Mouse (Mus musculus) neural tube, embryonic 14.5 days (tissue): Measurements from ENCODE around the gene Tmem185b. TPM values are rescaled to one million over a fixed set of nuclear protein-coding genes. Genes with fewer than 3 reads are reported as not detected.

ENCODE experiments used
- ATAC-seq: fragments of 200-750 bp; cut with Nextera tagmentation; 2 replicates; pipeline ENCODE4 v1.8.0; 2017; ENCODE audit warnings: low read depth, mild to moderate bottlenecking, moderate TSS enrichment, moderate library complexity
- H3K27ac ChIP-seq: fragments of 300-500 bp; sonication (generic); 2 replicates; pipeline ENCODE4 v1.5.1; 2014; ENCODE audit warnings: low read depth, mild to moderate bottlenecking, control low read depth, low read length, moderate library complexity, mixed read lengths
- H3K27me3 ChIP-seq: fragments of 300-500 bp; sonication (generic); 2 replicates; pipeline ENCODE4 v1.6.1; 2014; ENCODE audit warnings: low read length; ENCODE audit not compliant: control insufficient read depth, insufficient read depth
- H3K36me3 ChIP-seq: fragments of 300-500 bp; sonication (generic); 2 replicates; pipeline ENCODE4 v1.6.1; 2014; ENCODE audit warnings: low read length, mixed read lengths; ENCODE audit not compliant: control insufficient read depth, insufficient read depth
- H3K4me1 ChIP-seq: fragments of 300-500 bp; sonication (generic); 2 replicates; pipeline ENCODE4 v1.6.1; 2014; ENCODE audit warnings: low read length; ENCODE audit not compliant: control insufficient read depth, insufficient read depth
- H3K4me2 ChIP-seq: fragments of 300-500 bp; sonication (generic); 2 replicates; pipeline ENCODE4 v1.6.1; 2014; ENCODE audit warnings: mild to moderate bottlenecking, low read depth, low read length, control low read depth
- H3K4me3 ChIP-seq: fragments of 300-500 bp; sonication (generic); 2 replicates; pipeline ENCODE4 v1.5.1; 2014; ENCODE audit warnings: low read depth, low read length, control low read depth, mixed read lengths
- H3K9ac ChIP-seq: fragments of 300-500 bp; sonication (generic); replicated peaks from 2 replicates; pipeline ENCODE4 v1.6.1; 2014; ENCODE audit warnings: low read depth, mild to moderate bottlenecking, control low read depth, low read length, mixed read lengths
- H3K9me3 ChIP-seq: fragments of 300-500 bp; sonication (generic); 2 replicates; pipeline ENCODE4 v1.6.1; 2016; ENCODE audit warnings: low read length; ENCODE audit not compliant: control insufficient read depth
- WGBS: fragments of 180-500 bp; shearing (Covaris S2); extraction: QIAGEN DNeasy Blood & Tissue Kit; methylation state at CpG from one replicate; pipeline ENCODE4 v1.1.7; 2014; 5-methylcytosine and 5-hydroxymethylcytosine counted together
- polyA plus RNA-seq: library from polyadenylated mRNA; unstranded; fragments of >200 nt; fragmentation: Nextera tagmentation; extraction: Ambion mirVana; gene quantifications from 2 replicates; pipeline ENCODE4 v1.2.1, GENCODE M21; 2014

The Tmem185b gene
- polyA plus RNA-seq, 1 experiment from 2014 or later, result 15.2 TPM

- peaks cover 20% of the 10 kb centered on the region for H3K4me1 ChIP-seq
- H3K27me3 ChIP-seq, result no peaks in the 10 kb centered on the region
- ATAC-seq, result no peak
- H3K4me2 ChIP-seq, result no peak overlapping the region
- no peaks in the 10 kb centered on the region for H3K9me3 ChIP-seq
- no peak overlapping the region for H3K9ac ChIP-seq
- WGBS, result 94% methylated on average over 7 of the region's 7 CpGs
- H3K27ac ChIP-seq, result no peak overlapping the region
- no peaks in the 10 kb centered on the region for H3K36me3 ChIP-seq
- H3K4me3 ChIP-seq, result no peak overlapping the region
Measured at GRCm38 (mm10) chr1:119523826-119524225, 2.1 kb upstream of the Tmem185b start.

DNA sequence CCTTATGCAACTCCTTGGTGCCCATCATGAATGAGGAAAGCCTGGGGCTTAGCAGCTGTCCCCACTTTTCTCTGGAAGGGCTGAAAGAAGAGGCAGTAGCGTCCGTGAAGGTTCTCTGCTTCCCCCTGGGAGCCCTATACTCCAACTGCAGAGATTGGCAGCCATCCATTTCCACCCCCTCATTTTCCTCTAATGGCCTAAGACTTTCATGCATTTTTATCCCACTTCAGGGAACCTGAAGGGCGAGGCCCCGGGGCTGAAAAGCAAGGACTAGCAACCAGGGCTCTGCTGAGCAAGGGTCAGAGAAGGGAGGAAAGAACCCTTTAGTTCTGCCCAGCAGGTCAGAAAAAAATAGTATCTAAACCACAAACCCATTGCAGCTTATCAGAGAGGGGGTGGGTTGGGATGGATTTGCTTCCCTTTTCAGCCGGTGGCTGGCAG, 936 bp upstream of the Tmem185b start:
- peak overlapping the region; percentile 62 for H3K4me3 ChIP-seq
- H3K4me2 ChIP-seq, result peak overlapping the region; percentile 74
- no peaks in the 10 kb centered on the region for H3K36me3 ChIP-seq
- H3K4me1 ChIP-seq, result peaks cover 20% of the 10 kb centered on the region
- peak overlapping the region; percentile 79; the same call in 1 of the 2 replicates for H3K9ac ChIP-seq
- no peak for ATAC-seq
- H3K27me3 ChIP-seq, result no peaks in the 10 kb centered on the region
- 6% methylated on average over 5 of the region's 5 CpGs for WGBS
- H3K27ac ChIP-seq, result peak overlapping the region; percentile 82; the same call in 1 of the 2 replicates
- H3K9me3 ChIP-seq, result no peaks in the 10 kb centered on the region

GRCm38 (mm10) chr1:119530941-119531340, 5.0 kb downstream of the Tmem185b start:
- Histone ChIP-seq H3K9me3 (no peaks in the 10 kb centered on the region), H3K36me3 (no peaks in the 10 kb centered on the region), H3K9ac (no peak overlapping the region), H3K4me2 (no peak overlapping the region), H3K4me3 (no peak overlapping the region), H3K4me1 (peaks cover 6% of the 10 kb centered on the region; the same call in 1 of the 2 replicates), H3K27me3 (no peaks in the 10 kb centered on the region), H3K27ac (no peak overlapping the region)
- 95% methylated on average over 13 of the region's 13 CpGs for WGBS
- no peak for ATAC-seq

- no peak for ATAC-seq
- Histone ChIP-seq H3K36me3 (no peaks in the 10 kb centered on the region), H3K4me3 (no peak overlapping the region), H3K4me2 (no peak overlapping the region), H3K9me3 (no peaks in the 10 kb centered on the region), H3K27ac (no peak overlapping the region), H3K4me1 (no peaks in the 10 kb centered on the region), H3K9ac (no peak overlapping the region), H3K27me3 (no peaks in the 10 kb centered on the region)
- WGBS, result 97% methylated on average over 6 of the region's 6 CpGs
Measured at GRCm38 (mm10) chr1:119532165-119532564, 6.2 kb downstream of the Tmem185b start.

DNA sequence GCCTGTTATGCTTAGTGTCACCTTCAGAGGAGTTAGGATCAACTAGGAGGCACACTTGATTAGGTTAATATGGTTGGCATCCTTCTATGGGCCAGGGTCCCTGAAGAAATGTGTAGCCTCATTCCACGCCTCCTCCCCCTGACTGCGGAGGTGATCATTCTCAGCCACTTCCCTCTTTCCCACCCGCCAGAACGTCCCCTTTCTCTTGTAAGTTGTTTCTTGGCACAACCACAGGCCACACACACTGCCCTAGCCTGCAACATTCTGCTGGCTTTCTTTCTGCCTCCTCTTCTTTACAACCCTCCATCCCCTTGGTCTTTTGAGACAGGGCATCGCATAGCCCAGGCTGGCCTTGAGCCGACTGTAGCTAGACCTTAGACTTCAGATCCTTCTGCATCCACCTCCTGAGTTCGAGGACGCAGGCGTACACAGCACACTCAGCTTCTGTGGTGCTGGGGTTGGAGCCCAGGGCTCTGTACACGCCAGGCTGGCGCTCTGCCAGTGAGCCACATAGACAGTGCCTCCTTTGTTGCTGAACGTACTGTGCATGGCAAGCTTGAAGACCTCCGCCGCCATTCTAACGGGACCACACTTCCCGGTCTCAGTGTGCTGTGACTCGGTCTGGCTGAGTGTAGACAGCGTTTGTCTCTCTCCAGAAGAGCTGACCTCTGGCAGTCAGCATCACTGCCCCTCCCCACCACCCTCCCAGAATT, 7.3 kb downstream of the Tmem185b start:
- Histone ChIP-seq H3K4me2 (no peak overlapping the region), H3K9ac (no peak overlapping the region), H3K27me3 (no peaks in the 10 kb centered on the region), H3K27ac (no peak overlapping the region), H3K4me3 (no peak overlapping the region), H3K9me3 (no peaks in the 10 kb centered on the region), H3K4me1 (no peaks in the 10 kb centered on the region), H3K36me3 (no peaks in the 10 kb centered on the region)
- 73% methylated on average over 18 of the region's 18 CpGs for WGBS
- ATAC-seq, result peak; percentile 70

DNA sequence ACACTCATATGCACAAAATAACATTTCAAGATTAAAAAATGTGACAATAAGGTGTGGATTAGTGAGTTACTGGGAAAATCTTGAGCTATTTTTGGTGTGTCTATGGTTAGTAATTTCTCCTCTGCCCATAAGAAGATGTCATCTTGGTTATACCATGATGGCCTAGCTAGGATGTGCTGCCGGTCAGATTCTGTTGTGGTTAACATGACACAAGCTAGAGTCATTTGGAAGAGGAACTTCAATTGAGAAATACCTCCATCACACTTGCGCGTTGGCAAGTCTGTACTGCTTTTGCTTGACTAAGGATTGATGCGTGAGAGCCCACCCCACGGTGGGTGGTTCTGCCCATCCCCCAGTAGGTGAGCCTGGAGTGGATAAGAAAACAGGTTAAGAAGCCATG, 8.4 kb downstream of the Tmem185b start:
- no peak overlapping the region for H3K4me2 ChIP-seq

DNA sequence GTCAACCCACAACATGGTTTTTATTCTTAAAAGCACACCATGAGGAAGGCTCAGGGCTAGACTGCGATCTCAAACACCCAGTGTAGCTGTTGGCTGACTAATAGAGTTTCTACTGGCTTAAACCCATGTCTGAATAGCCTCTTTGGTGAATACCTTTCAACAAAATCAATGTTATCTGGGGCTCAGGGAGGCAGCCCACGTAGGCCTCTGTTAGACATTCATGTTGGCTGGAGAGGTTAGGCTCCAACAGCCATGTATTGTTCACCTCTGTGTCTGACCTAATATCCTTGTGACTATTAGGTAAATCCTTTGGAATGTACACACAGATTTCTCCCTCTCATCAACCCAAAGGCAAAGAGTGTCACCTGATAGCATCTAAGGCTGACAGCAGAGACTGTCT, 10.2 kb downstream of the Tmem185b start:
- Histone ChIP-seq H3K27ac (no peak overlapping the region), H3K36me3 (no peaks in the 10 kb centered on the region), H3K4me1 (no peaks in the 10 kb centered on the region), H3K4me3 (no peak overlapping the region), H3K9ac (no peak overlapping the region), H3K27me3 (no peaks in the 10 kb centered on the region), H3K9me3 (no peaks in the 10 kb centered on the region), H3K4me2 (no peak overlapping the region)
- WGBS, result 94% methylated on average over 2 of the region's 2 CpGs
- ATAC-seq, result no peak

More for the DNA sequence above, 8.4 kb downstream of the Tmem185b start:
- no peak overlapping the region for H3K27ac ChIP-seq
- no peaks in the 10 kb centered on the region for H3K9me3 ChIP-seq
- H3K9ac ChIP-seq, result no peak overlapping the region
- no peak for ATAC-seq
- no peak overlapping the region for H3K4me3 ChIP-seq
- no peaks in the 10 kb centered on the region for H3K4me1 ChIP-seq
- no peaks in the 10 kb centered on the region for H3K27me3 ChIP-seq
- WGBS, result 94% methylated on average over 5 of the region's 5 CpGs
- H3K36me3 ChIP-seq, result no peaks in the 10 kb centered on the region

DNA sequence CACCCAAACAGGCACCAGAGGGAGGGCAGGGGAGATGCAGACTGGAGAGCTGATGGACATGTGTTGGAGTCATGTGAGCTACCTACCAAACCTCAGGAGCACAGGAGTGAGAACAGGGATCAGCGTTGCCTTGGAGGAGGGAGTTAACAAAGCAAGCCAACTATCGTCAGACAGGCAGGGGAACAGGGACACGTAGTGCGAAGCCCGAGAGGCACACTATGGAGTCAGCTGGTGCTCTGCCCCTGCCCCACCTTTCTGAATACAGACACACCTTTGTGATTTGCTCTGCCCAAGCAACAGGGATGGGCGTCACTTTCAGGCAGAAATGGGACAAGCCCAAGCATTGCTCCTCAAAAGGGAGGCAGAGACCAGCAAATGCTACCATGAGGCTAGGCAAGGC, 11.7 kb downstream of the Tmem185b start:
- Histone ChIP-seq H3K4me3 (no peak overlapping the region), H3K27me3 (no peaks in the 10 kb centered on the region), H3K9ac (no peak overlapping the region), H3K36me3 (no peaks in the 10 kb centered on the region), H3K27ac (no peak overlapping the region), H3K9me3 (no peaks in the 10 kb centered on the region), H3K4me2 (no peak overlapping the region), H3K4me1 (no peaks in the 10 kb centered on the region)
- no peak for ATAC-seq
- 92% methylated on average over 6 of the region's 6 CpGs for WGBS

DNA sequence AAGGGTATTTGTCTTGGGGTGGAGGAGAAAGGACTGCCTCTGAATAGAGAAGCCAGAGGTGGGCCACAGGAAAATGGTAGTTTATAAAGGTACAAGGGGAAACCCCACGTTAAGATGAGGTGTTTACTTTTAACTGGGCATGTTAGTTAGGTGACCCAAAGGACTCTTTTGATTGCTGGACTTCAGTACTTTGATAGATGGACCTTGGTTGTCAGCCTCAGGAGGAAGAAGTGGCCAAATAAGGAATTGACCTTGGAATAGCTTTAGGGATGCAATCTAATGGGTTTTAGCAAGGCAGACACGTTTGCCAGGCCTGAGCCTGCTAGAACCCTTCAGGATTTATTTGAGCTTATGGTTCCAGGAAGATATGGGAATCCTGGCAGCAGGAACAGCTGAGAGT, 13.3 kb downstream of the Tmem185b start:
- no peak overlapping the region for H3K27ac ChIP-seq
- H3K4me2 ChIP-seq, result no peak overlapping the region
- no peaks in the 10 kb centered on the region for H3K36me3 ChIP-seq
- ATAC-seq, result no peak
- no peak overlapping the region for H3K9ac ChIP-seq
- H3K27me3 ChIP-seq, result no peaks in the 10 kb centered on the region
- no peaks in the 10 kb centered on the region for H3K9me3 ChIP-seq
- H3K4me1 ChIP-seq, result no peaks in the 10 kb centered on the region
- WGBS, result 80% methylated on average over 2 of the region's 2 CpGs
- no peak overlapping the region for H3K4me3 ChIP-seq
